1 mouse cellular context compared by ENCODE assay signal in the genomic region with DNA sequence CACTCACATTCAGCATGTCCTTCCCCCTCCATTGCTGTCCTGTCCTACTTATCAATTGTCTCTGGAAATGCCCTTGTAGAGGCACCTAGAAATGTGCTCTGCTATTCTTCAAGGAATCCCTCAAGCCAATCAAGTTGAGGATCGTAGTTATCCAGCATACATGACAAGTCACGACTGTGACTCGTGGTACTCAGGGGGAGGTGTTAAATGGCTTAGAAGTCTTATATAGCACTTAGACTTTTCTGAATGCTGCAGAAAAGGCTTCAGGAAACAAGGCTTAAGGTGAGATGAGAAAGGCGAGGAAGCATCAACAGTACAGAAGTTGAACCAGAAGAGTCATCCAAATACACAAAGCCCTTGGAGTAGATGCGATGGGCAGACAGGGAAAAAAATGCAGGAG.
A peak's percentile ranks its signal among the peaks of the same experiment; 100 is the strongest.
TF ChIP-seq lines count a peak whose summit lies in the region.

No protein-coding gene starts in this region.

TF ChIP-seq in MEL, 35 proteins besides CTCF, POLR2A, EP300 and RAD21 (continued from another document):
- TF ChIP-seq MXI1 (IDR thresholded peaks at IDR 0.05; ENCODE audit: low read depth, low read length): 0 out of 2 replicates have a peak, but pooled peaks have one; percentile 32
TF ChIP-seq in MEL: peak in this region for 3.
